ENCODE assay signal across 8 mouse cellular contexts in genomic region chr11:44471337-44471995, GRCm38 (mm10). TPM values are rescaled to one million over a fixed set of nuclear protein-coding genes. Genes with fewer than 3 reads are reported as not detected.
DNase-seq lines count a peak whose midpoint lies in the region; ATAC-seq and TF ChIP-seq lines count a peak whose summit lies in the region.

No protein-coding gene starts in this region.

- no peaks in the 10 kb centered on the region; the same call in 1 of the 2 replicates for H3K4me1 ChIP-seq in lung, embryonic 14.5 days (ENCODE audit: insufficient read depth)
- peaks cover 15% of the 10 kb centered on the region; the same call in 1 of the 2 replicates for H3K4me1 ChIP-seq in heart, embryonic 10.5 days
- peaks cover 13% of the 10 kb centered on the region; the same call in 1 of the 2 replicates for H3K4me1 ChIP-seq in kidney, embryonic 14.5 days (ENCODE audit: control insufficient read depth, insufficient read depth, low read length)
- peaks cover 12% of the 10 kb centered on the region; the same call in 1 of the 2 replicates for H3K4me1 ChIP-seq in midbrain, embryonic 14.5 days (ENCODE audit: control insufficient read depth, insufficient read depth, low read length)

- TF ChIP-seq CTCF in lung, embryonic 14.5 days (IDR thresholded peaks at IDR 0.05; ENCODE audit: low read depth), result no peak

- H3K36me3 ChIP-seq in lung, embryonic 14.5 days (ENCODE audit: insufficient read depth), result no peaks in the 10 kb centered on the region
- no peaks in the 10 kb centered on the region for H3K36me3 ChIP-seq in heart, embryonic 10.5 days
- H3K36me3 ChIP-seq in kidney, embryonic 14.5 days (ENCODE audit: control insufficient read depth, insufficient read depth, low read length), result no peaks in the 10 kb centered on the region
- no peaks in the 10 kb centered on the region for H3K36me3 ChIP-seq in midbrain, embryonic 14.5 days (ENCODE audit: control insufficient read depth, insufficient read depth, low read length)

- H3K9me3 ChIP-seq in lung, embryonic 14.5 days (ENCODE audit: low read depth, low read length), result no peaks in the 10 kb centered on the region
- H3K9me3 ChIP-seq in heart, embryonic 10.5 days, result no peaks in the 10 kb centered on the region
- H3K9me3 ChIP-seq in kidney, embryonic 14.5 days (ENCODE audit: control insufficient read depth, low read length), result no peaks in the 10 kb centered on the region
- H3K9me3 ChIP-seq in midbrain, embryonic 14.5 days (ENCODE audit: control insufficient read depth, low read length), result no peaks in the 10 kb centered on the region

- peak overlapping the region; percentile 95 for H3K27ac ChIP-seq in lung, embryonic 14.5 days (ENCODE audit: low read depth)
- peak overlapping the region; percentile 95 for H3K27ac ChIP-seq in heart, embryonic 10.5 days
- peak overlapping the region; percentile 84; the same call in 1 of the 2 replicates for H3K27ac ChIP-seq in kidney, embryonic 14.5 days (ENCODE audit: low read depth, low read length)
- peak overlapping the region; percentile 84; the same call in 1 of the 2 replicates for H3K27ac ChIP-seq in midbrain, embryonic 14.5 days (replicated peaks; ENCODE audit: low read depth, low read length)

- no peak for ATAC-seq in lung, embryonic 14.5 days (ENCODE audit: insufficient read depth)
- no peak for ATAC-seq in kidney, embryonic 14.5 days (ENCODE audit: low FRiP score, low TSS enrichment)
- no peak for ATAC-seq in midbrain, embryonic 14.5 days (ENCODE audit: low FRiP score, low TSS enrichment)
- ATAC-seq in frontal cortex, adult (ENCODE audit: low TSS enrichment), result no peak

- no peak for DNase-seq in lung, embryonic 14.5 days
- DNase-seq in lung, postnatal 14 days, result no peak
- DNase-seq in cerebellum, adult 9-11 months, result peak; percentile 10
- DNase-seq in heart, embryonic 10.5 days (ENCODE audit: low spot score), result no peak
- DNase-seq in midbrain, embryonic 14.5 days, result peak; percentile 21
- DNase-seq in gastrocnemius, adult 8-10 months (ENCODE audit: low spot score in 2 of 2), result no peak

- H3K27me3 ChIP-seq in lung, embryonic 14.5 days (ENCODE audit: insufficient read depth, low read length), result no peaks in the 10 kb centered on the region
- no peaks in the 10 kb centered on the region for H3K27me3 ChIP-seq in heart, embryonic 10.5 days (ENCODE audit: insufficient read depth, poor library complexity, severe bottlenecking)
- no peaks in the 10 kb centered on the region for H3K27me3 ChIP-seq in kidney, embryonic 14.5 days (ENCODE audit: control insufficient read depth, insufficient read depth, low read length)
- H3K27me3 ChIP-seq in midbrain, embryonic 14.5 days (ENCODE audit: control insufficient read depth, insufficient read depth, low read length), result no peaks in the 10 kb centered on the region

- H3K9ac ChIP-seq in lung, embryonic 14.5 days, result peak overlapping the region; percentile 91
- peak overlapping the region; percentile 93; the same call in 1 of the 2 replicates for H3K9ac ChIP-seq in kidney, embryonic 14.5 days (ENCODE audit: low read depth, low read length)
- H3K9ac ChIP-seq in midbrain, embryonic 14.5 days (replicated peaks; ENCODE audit: low read length), result peak overlapping the region; percentile 94

- H3K4me3 ChIP-seq in lung, embryonic 14.5 days (ENCODE audit: low read depth, low read length), result peak overlapping the region; percentile 91
- H3K4me3 ChIP-seq in heart, embryonic 10.5 days, result peak overlapping the region; percentile 95
- peak overlapping the region; percentile 92 for H3K4me3 ChIP-seq in kidney, embryonic 14.5 days (ENCODE audit: low read length)
- H3K4me3 ChIP-seq in midbrain, embryonic 14.5 days (replicated peaks; ENCODE audit: low read depth, low read length), result peak overlapping the region; percentile 96

- peak overlapping the region; percentile 88 for H3K4me2 ChIP-seq in lung, embryonic 14.5 days
- H3K4me2 ChIP-seq in kidney, embryonic 14.5 days (replicated peaks; ENCODE audit: low read depth, low read length), result peak overlapping the region; percentile 58
- peak overlapping the region; percentile 94 for H3K4me2 ChIP-seq in midbrain, embryonic 14.5 days (ENCODE audit: low read length)

- WGBS in lung, embryonic 14.5 days, result 11% methylated on average over 4 of the region's 4 CpGs
- 23% methylated on average over 4 of the region's 4 CpGs for WGBS in heart, embryonic 10.5 days
- WGBS in kidney, embryonic 14.5 days, result 16% methylated on average over 4 of the region's 4 CpGs
- 19% methylated on average over 4 of the region's 4 CpGs for WGBS in midbrain, embryonic 14.5 days

RNA-seq across cellular contexts. Expression of gene Ublcp1, which starts 1.2 kb away (rescaled TPM):
- polyA plus RNA-seq in lung, embryonic 14.5 days (2014; fragmentation: Nextera tagmentation; extraction: Ambion mirVana), result 68.6 and 73.1 TPM in 2 replicates
- polyA plus RNA-seq in heart, embryonic 10.5 days (2016; fragmentation: Nextera tagmentation; extraction: Ambion mirVana), result 56.8 and 67.8 TPM in 2 replicates
- polyA plus RNA-seq in kidney, embryonic 14.5 days (2014; fragmentation: Nextera tagmentation; extraction: Ambion mirVana), result 75.4 and 78.4 TPM in 2 replicates
- 64.1 and 72.8 TPM in 2 replicates for polyA plus RNA-seq in midbrain, embryonic 14.5 days (2014; fragmentation: Nextera tagmentation; extraction: Ambion mirVana)
- total RNA-seq in gastrocnemius, adult 8-10 months (2022), result 10 to 100 TPM; 23.6 to 31.7 (median 24.5) TPM

RNA-seq across cellular contexts. Expression of gene Rnf145, which starts 47.3 kb away (rescaled TPM):
- 85.7 and 89.5 TPM in 2 replicates for polyA plus RNA-seq in lung, embryonic 14.5 days (2014; fragmentation: Nextera tagmentation; extraction: Ambion mirVana)
- polyA plus RNA-seq in heart, embryonic 10.5 days (2016; fragmentation: Nextera tagmentation; extraction: Ambion mirVana), result 59.8 and 82.1 TPM in 2 replicates
- 76.9 and 82.0 TPM in 2 replicates for polyA plus RNA-seq in kidney, embryonic 14.5 days (2014; fragmentation: Nextera tagmentation; extraction: Ambion mirVana)
- polyA plus RNA-seq in midbrain, embryonic 14.5 days (2014; fragmentation: Nextera tagmentation; extraction: Ambion mirVana), result 127 and 134 TPM in 2 replicates
- 10 to 100 TPM in 1 of 4 experiments, 1 to 10 TPM in 3; 5.7 to 12.5 (median 6.9) TPM for total RNA-seq in gastrocnemius, adult 8-10 months (2022)

Comparison
In these comparisons a context has a peak if more than half of its experiments do, and no peak if none do; other contexts are left out.
1. DNase-seq: peak in cerebellum, adult 9-11 months (single experiment) and midbrain, embryonic 14.5 days (single experiment); none in lung, embryonic 14.5 days (single experiment), lung, postnatal 14 days (single experiment), heart, embryonic 10.5 days (single experiment) and gastrocnemius, adult 8-10 months (0 of 2).
2. Peak in every context shown above with its lines, with median percentiles within 50 percentile points of each other: H3K27ac ChIP-seq, H3K4me2 ChIP-seq, H3K4me3 ChIP-seq and H3K9ac ChIP-seq.